Mouse (Mus musculus): ENCODE measurements around the gene Arhgap31.

Arhgap31 gene

DNA sequence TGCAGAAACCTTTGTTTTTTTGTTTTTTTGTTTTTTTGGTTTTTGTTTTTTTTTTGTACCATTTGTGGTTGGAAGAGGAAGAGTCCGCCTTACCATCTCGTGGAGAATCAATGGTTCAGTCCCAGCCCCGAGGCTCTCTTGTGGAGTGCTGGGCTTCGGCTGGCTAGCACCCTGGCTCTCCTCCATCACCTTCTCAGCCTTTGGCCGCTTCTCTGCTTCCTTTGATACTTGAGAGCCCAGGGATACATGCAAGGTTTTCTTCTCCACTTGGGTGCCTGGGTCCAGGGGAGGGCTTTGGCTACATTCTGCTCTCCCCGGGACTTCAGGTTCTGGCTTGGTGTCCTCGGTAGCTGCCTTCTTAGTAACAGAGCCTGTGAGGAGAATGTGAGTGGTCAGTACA lies 106.6 kb downstream of the Arhgap31 start:
- DNase-seq (ENCODE audit: extremely low read depth, low read depth) = no peak

DNA sequence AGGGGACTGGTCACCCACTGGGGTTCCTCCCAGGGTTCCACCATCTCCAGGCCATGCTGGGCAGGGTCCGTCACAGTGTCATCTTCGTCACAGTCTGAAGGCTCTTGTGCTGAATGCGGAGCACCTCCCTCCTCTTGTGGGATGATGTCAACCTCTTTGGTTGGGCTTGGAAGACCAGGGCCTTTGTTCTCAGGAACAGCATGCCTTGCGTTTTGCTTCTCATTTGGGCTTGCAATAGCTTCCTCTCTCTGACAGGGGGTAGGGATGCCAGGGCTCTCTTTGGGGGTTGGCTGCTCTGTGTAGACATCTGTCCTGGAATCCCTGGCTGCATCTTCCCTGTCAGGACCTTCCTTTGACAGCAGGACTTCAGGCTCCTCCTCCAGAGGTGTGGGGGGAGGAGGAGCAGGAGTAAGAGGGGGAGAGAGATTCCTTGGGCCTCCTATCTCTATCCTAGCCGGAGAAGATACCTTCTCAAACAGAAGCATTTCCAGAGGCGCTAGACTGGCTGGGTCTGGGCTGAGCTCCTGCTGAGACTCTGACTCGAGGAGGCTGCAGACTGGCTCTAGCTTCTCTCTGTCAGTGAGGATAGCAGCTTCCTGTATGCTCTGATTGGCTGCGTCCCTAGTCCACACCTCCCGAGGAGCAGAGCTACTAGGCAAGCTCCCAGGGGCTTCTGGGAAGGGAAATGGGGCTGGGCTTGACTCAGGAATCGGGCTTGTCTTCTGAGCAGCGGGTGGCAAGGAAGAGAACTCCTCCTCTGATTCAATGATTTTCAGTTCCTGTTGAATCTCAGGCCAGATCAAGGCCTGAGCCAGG lies 109.9 kb downstream of the Arhgap31 start:
- peak; percentile 71 for DNase-seq (ENCODE audit: extremely low read depth, low read depth)

DNA sequence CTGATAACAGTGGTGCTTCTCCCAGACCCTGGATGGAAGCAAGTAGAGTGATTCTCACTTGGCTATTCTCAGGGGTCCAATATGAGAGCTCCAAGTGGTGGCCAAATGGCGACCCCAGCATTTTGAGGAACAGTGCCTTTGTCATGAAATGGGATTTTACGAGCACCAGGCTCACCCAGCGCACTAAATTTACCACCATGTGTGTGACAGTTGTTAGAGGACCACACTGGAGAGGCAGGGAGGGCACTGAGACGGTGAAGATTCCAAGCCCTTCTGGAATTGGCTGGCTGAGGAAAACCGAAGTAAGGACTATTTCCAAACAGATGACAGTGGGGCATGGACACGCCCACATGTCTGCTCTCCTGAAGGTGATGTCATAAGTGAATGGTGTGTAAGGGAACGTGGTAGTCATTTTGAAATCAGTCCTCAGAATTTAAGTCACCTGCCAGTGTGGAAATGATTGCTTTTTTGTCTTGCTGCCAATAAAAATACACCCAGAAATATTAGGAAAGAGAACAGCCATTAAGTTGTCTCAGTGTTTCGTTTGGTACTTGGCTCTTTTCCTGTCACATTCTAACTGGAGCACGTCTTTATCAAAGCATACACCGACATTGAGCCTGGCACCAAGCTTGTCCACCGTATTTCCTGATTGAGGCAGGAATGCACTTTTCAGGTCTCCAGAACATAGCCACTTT lies 113.9 kb downstream of the Arhgap31 start:
- no peak for DNase-seq (ENCODE audit: extremely low read depth, low read depth)

DNA sequence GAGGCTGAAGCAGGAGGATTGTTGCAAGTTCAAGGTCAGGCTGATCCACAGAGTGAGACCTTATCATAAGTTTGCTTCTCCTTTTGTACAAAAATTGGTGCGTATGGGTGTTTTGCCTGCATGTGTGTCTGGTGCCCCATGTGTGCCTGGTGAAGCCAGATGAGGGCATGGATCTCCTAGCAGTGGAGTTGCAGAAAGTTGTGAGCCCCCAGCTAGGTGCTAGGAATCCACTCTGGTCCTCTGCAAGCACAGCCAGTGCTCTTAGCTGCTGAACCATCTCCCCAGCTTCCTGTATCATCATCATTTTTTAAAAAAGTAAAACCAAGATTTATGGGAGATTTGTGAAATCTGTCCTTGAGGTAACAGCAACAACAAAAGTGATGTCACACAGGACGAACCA lies 116.4 kb downstream of the Arhgap31 start:
- DNase-seq (ENCODE audit: extremely low read depth, low read depth) = no peak

DNA sequence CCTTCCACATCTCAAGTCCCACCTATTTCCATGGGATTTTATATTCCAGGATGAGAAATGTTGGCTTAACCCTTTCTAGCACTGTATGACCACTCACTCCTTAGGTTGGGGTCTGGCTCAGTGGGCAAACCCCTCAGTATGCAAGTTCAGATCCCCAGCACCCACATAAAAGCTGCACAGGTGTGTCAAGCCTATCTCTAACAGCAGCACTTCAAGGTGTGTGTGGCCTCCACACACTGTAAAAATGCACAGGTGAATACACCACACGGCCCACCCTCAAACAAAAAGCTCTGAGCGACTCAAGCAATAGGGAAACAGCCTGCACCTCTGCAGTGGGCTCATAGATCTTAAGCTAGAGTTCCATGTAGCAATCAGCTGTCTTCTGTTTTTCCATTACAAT lies 117.0 kb downstream of the Arhgap31 start:
- no peak for DNase-seq (ENCODE audit: extremely low read depth, low read depth)

DNA sequence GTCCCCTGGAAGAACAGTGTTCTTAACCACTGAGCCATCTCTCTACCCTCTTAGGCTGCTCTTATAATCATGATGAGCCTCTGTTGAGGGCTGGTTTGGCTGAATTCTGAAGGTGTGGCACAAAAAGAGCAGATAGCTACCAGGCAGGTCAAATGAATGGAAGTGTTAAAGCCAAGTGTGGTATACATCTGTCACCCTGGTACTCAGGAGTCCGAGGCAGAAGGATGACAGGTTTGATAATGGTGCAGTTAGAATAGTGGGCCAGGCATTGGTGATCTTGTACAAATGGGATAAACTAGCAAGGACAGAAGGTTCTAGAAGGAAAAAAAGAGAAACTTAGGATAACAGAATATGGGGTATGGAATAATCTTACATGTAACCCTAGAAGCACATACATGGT lies 118.6 kb downstream of the Arhgap31 start:
- no peak for DNase-seq (ENCODE audit: extremely low read depth, low read depth)

DNA sequence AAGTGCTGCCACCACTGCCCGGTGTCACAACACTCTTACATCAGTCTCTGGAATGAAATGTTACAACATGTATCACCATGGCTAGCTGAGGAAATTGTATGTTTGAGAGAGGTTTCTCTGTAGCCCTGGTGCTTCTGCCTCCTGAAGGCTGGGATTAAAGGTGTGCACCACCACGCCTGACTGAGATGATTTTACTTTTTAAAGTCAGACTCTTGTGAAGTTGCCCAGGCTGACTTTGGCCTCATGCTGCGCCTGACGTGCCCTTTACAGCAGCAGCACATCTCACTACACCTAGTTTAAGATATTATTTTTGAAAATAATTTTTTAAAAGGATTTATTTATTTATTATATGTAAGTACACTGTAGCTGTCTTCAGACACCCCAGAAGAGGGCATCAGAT lies 120.1 kb downstream of the Arhgap31 start:
- DNase-seq (ENCODE audit: extremely low read depth, low read depth) = no peak

DNA sequence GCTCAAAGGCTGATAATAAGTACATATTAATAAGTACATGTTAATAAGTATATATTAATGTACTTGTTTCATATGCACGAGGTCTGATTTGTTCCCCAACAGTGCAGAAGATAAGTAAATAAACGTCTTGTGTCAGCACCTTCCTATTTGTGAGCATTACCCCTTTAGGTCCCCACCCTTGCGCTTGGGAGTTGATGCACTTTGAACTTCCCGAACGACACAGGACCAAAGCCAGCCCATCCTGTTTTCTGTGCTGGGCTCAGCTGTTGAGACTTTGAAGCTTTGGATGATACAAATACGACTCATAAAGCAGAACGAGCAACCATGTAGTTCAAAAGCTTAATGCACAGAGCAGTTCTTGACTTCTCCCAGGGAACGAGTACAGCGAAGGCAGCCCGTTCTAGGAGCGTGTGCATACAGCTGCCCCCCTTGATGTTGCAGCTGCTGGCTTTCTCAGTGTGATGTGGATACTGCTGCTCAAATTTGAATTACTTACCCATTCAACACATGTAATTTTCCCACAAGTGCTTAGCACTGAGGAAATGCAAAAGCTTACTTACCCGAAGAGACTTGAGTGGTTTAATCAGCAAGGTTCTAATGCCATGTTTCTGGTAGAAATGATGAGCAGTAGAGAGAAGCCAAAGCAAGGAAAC lies 120.9 kb downstream of the Arhgap31 start:
- no peak for DNase-seq (ENCODE audit: extremely low read depth, low read depth)

DNA sequence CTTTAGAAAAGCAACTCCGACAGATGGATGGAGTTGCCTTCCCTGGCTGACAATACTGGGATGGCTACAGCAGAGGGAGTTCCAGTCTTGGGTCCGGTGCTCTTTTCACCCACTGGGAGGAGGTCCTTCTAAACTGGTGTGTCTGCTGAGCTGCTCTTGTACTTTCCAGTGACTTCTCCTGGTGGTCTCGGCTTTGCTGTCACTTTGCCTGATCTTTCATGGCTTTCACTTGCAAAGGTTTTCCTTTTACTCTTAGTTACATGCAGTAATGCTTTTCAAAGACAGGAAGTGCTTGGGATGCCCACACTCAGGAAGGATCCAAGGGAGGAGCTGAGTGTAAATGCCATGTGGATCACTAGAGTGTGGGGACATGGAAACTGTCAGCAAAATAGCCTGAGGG lies 121.6 kb downstream of the Arhgap31 start:
- DNase-seq (ENCODE audit: extremely low read depth, low read depth) = no peak

DNA sequence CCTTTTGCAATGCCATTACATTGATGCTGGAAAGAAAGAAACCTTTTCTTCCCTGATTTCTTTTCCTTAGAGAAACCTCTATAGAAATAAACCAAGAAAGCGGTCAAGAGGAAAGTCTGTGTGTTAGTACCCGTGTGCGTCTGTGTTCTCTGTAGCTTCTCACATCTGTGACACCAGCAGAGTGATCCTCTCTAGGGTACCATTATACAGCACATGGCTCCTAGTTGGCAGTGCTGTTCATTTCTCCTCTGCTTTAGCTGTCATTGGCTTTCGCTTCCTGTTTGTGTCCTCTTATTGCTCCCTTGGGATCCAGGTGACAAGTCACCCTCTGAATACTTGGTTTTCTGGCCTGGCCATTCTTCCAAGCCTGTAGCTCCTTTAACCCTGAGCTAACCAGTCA lies 125.5 kb downstream of the Arhgap31 start:
- no peak for DNase-seq (ENCODE audit: extremely low read depth, low read depth)

DNA sequence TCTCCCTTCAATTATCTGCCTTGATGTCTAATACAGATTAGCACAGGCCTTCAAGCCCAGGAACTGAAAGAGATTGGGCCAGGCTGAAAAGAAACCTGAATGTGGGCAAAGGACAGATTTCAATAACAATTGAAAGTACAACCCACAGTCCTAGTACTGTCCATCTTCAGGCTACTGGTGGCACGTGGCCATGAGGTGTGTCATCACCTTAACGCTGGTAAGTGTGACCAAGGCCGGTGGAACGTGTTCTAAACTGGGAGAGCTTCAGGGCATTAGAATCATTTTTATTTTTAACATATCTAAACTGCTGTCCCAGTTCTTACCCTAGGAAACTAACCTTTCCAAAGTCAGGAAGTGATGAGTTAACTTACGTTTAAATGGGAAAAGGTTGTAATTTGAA lies 125.9 kb downstream of the Arhgap31 start:
- DNase-seq (ENCODE audit: extremely low read depth, low read depth) = no peak

DNA sequence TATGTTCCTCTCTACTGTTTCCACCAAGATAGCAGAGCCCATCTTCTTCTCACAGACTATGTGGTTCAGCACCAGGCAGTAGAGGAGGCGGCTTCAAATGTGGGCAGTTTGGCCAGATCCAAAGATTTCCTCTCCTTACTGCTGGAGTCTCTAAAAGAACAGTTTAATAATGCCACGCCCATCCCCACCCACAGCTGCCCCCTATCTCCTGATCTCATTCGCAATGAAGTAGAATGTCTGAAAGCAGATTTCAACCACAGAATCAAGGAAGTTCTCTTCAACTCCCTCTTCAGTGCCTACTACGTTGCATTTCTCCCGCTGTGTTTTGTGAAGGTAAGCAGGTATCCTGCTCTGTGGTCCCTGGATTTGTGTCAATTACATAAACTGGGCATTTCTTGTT lies 127.9 kb downstream of the Arhgap31 start:
- DNase-seq (ENCODE audit: extremely low read depth, low read depth) = peak; percentile 59

DNA sequence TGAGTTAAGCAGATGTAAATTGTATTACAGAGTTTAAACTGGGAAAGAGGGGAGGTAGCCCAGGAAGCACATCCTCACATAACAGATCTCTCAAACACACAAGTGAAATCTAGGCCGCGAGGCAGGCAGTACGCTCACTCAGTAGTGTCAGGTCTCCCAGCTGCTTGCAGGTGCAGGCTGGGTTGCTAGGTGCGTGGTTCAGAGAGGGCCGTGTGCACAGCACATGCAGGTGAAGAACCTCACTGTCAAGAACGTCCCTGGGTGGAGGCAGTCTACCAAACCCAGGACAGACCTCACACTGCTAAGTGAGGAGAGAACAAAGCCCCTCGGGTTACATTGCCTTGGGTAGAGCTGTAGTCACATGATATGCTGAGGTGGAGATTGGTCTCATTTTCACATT lies 128.3 kb downstream of the Arhgap31 start:
- no peak for DNase-seq (ENCODE audit: extremely low read depth, low read depth)

DNA sequence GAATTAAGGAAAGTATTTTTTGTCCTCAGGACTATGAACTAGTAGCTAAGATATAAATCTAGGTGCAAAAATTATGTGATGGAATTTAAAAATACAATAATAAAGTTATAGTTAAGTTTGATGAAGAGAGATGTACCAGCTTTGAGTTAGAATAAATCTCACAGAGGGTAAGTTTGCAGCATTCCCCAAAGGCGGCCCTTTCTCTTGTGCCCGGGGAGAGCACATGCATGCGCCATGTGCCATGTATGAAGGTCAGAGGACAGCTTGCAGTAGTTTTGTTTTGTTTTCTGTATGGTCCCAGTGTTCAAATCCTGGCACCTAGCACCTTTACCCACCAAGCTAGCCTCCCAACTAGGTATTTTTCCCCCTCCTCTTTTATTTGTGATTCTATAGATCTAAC lies 141.6 kb downstream of the Arhgap31 start:
- DNase-seq (ENCODE audit: extremely low read depth, low read depth) = no peak

DNA sequence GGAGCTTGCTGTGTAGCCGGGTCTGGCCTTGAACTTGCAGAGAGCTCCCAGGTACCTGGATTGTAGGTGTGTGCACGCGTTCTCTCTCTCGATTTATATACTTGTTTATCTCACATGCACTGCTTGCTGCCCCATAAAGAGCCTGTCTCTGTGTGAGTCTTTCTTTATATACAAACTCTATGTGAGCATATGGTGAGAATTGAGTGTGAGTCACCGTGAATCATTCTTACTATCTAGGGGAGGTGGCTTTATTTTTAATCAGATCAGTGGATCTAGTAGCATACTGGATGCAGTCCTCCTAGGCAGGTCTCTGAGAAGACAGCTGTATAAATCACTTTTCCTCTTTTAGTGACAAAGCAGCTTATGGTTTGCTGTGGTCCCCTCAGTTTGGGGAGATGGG lies 144.9 kb downstream of the Arhgap31 start:
- no peak for DNase-seq (ENCODE audit: extremely low read depth, low read depth)

DNA sequence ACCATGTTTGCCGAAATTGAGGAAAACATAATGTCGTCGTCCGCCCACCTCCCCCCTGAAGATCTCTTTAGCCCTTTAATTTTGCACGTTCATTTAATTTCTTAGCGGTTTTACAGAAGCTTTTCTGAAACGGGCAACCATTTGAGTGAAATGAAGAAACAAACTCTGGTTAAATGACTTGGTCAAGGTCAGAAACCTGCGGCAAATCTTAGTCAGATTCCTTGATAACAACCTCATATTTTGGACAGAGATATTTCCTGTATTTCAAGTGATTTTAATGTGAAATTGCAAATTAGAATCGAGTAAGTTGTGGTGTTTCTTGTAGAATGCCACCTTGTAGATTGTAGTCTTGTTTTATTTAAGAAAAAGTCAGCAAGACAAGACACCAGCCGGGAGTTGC lies 149.6 kb downstream of the Arhgap31 start:
- no peak for DNase-seq (ENCODE audit: extremely low read depth, low read depth)

DNA sequence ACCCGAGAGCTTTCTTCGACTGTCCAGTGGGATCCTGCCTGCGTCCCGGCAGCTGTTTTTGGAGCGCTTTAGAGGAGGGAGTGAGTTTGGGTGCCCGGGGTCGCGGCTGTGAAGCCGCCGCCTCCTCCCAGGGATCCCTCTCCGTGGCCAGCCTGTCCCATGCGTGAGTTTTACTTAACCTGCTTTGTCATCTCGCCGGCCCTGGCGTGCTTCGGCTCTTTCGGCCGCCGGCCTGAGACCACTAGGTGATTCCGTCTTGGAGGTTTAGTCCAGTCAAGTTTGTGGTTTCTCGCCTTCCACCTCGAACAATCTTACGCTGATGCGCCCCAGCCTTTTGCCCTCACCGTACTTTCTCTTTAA lies 150.1 kb downstream of the Arhgap31 start:
- DNase-seq (ENCODE audit: extremely low read depth, low read depth) = no peak

DNA sequence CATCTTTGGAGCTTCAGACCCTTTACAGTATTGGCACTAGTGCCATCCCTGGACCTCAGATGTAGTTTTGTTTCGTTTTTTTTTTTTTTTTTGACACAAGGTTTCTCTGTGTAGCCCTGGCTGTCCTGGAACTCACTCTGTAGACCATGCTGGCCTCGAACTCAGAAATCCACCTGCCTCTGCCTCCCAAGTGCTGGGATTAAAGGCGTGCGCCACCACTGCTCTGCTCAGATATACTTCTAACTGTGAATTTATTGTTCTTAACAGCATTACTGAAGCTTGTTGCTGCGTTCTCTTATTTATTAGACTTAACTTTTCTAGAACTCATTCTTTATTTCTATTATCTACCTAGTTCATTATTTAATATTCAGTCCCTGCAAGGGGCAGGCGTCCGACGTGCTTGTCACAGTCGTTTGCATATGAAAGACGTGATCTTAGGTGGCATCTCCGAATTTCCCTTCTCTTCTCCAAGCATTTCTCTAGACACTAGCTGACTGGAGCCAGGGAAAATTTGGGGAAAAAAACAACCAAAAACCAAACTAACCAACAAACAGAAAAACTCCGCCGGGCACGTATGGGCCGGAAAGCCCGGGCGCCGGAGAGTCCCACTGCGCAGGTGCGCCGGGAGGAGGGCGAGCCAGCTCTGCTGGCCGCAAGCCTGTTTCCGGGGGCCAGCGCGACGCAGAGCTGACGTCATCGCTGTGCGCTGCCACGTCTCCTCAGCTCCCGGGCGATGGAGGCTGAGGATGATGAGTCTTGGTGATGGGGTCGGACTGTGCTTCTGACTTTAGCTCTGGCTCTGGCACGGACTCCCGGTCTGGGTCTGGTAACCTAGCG lies 150.7 kb downstream of the Arhgap31 start:
- DNase-seq (ENCODE audit: extremely low read depth, low read depth) = peak; percentile 78

DNA sequence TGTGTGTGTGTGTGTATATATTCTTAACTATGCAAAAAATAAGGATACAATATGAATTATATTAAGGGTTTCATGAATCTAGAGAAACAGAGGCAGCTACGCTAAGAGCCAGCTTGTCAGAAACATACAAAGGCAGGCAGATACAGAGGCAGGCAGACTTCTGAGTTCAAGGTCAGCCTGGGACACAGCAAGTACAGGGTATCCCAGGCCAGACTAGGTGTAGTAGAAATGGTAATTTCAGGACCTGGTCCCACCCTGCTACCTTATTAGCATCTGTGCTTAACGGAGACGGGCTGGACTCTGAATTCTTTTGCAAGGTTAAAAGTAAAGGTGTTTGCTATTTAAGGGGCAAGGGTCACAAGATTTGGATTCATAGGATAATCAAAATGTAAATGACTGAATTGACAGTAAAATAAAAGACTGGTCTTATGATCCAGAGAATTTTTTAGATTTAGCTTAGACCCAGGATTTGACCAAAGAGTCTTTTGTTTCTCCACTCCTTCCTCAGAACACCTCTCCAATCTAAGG lies 154.8 kb downstream of the Arhgap31 start, which contains the start of gene Tmem39a:
TSS of gene Tmem39a (plus strand) at position 478 of the 528 bp plus-strand sequence.
- no peak for DNase-seq (ENCODE audit: extremely low read depth, low read depth)

DNA sequence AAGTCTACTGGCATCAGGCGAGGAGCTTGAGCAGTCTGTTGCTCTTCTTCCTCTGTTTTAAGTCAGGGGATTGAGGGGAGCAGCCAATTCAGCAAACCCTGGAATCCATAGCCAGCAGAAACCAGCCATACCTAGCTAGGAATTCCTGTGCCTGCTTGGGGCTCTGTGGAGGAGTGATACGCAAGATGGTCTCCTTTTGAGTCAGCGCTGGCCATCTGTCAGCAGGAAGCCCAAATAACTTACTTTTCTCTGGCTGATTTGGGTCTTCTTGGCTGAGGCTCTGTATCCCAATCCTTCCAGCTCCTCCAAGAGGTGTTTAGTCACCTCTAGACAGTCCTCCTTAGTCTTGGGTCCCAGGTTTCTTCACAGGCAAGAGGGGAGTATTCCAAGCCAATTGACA lies 157.1 kb downstream of the Arhgap31 start:
- no peak for DNase-seq (ENCODE audit: extremely low read depth, low read depth)

All from MEL-GATA-1-ER (cell line).